Mouse (Mus musculus): ENCODE data around the gene Ctcfl.

DNA sequence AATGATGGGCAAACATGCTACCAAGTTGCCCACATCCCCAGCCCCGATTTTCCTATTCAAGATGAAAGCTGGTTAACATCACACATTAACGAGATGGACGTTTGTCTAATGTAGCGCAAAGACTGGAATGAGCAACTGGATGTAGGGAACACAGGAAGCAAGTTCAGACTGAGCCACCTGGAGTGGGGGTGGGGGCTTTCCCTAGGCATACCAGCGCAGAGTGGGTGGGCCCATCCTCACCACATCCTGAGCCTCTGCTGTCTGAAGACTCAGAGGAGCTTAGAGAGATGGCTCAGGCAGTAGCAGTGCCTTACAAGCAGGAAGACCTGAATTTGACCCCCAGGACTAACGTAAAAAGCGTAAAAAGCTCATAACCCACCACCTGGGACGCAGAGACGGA, 33.6 kb downstream of the Ctcfl start:
- TF ChIP-seq CTCF (IDR thresholded peaks at IDR 0.05; ENCODE audit: control insufficient read depth, insufficient read depth, insufficient replicate concordance, low read depth, low read length) (no peak), POLR2A (IDR thresholded peaks at IDR 0.05; ENCODE audit: control insufficient read depth, low read depth, low read length) (no peak)

All from testis, adult 2 months (tissue).